Mouse (Mus musculus): Measurements from ENCODE around the gene 1700088E04Rik.

1700088E04Rik gene

GRCm38 (mm10) chr15:79143316-79143715 lies 2.3 kb upstream of the 1700088E04Rik start:
- Histone ChIP-seq H3K27me3 (ENCODE audit: control insufficient read depth, insufficient read depth, low read length, poor library complexity, severe bottlenecking) (no peaks in the 10 kb centered on the region), H3K36me3 (ENCODE audit: control insufficient read depth, insufficient read depth, low read length, poor library complexity, severe bottlenecking) (no peaks in the 10 kb centered on the region; the same call in none of the 2 replicates)
- DNase-seq (ENCODE audit: low read depth, low spot score), result no peak

- no peaks in the 10 kb centered on the region for H3K27me3 ChIP-seq (ENCODE audit: control insufficient read depth, insufficient read depth, low read length, poor library complexity, severe bottlenecking)
- DNase-seq (ENCODE audit: low read depth, low spot score), result no peak
- H3K36me3 ChIP-seq (ENCODE audit: control insufficient read depth, insufficient read depth, low read length, poor library complexity, severe bottlenecking), result no peaks in the 10 kb centered on the region; the same call in 1 of the 2 replicates
Measured at GRCm38 (mm10) chr15:79141566-79141917, 489 bp upstream of the 1700088E04Rik start.

GRCm38 (mm10) chr15:79139640-79140039 lies 1.4 kb downstream of the 1700088E04Rik start:
- Histone ChIP-seq H3K27me3 (ENCODE audit: control insufficient read depth, insufficient read depth, low read length, poor library complexity, severe bottlenecking) (no peaks in the 10 kb centered on the region), H3K36me3 (ENCODE audit: control insufficient read depth, insufficient read depth, low read length, poor library complexity, severe bottlenecking) (no peaks in the 10 kb centered on the region)
- peak; percentile 42 for DNase-seq (ENCODE audit: low read depth, low spot score)

GRCm38 (mm10) chr15:79135783-79136575 lies 5.1 kb downstream of the 1700088E04Rik start:
- no peak for DNase-seq (ENCODE audit: low read depth, low spot score)
- Histone ChIP-seq H3K27me3 (ENCODE audit: control insufficient read depth, insufficient read depth, low read length, poor library complexity, severe bottlenecking) (no peaks in the 10 kb centered on the region), H3K36me3 (ENCODE audit: control insufficient read depth, insufficient read depth, low read length, poor library complexity, severe bottlenecking) (peaks cover 9% of the 10 kb centered on the region; the same call in 1 of the 2 replicates)

- DNase-seq (ENCODE audit: low read depth, low spot score), result no peak
- peaks cover 9% of the 10 kb centered on the region; the same call in 1 of the 2 replicates for H3K36me3 ChIP-seq (ENCODE audit: control insufficient read depth, insufficient read depth, low read length, poor library complexity, severe bottlenecking)
- H3K27me3 ChIP-seq (ENCODE audit: control insufficient read depth, insufficient read depth, low read length, poor library complexity, severe bottlenecking), result no peaks in the 10 kb centered on the region
Measured at GRCm38 (mm10) chr15:79135332-79135731, 5.7 kb downstream of the 1700088E04Rik start.

- H3K36me3 ChIP-seq (ENCODE audit: control insufficient read depth, insufficient read depth, low read length, poor library complexity, severe bottlenecking), result peaks cover 11% of the 10 kb centered on the region; the same call in 1 of the 2 replicates
- DNase-seq (ENCODE audit: low read depth, low spot score), result no peak
- H3K27me3 ChIP-seq (ENCODE audit: control insufficient read depth, insufficient read depth, low read length, poor library complexity, severe bottlenecking), result no peaks in the 10 kb centered on the region
Measured at GRCm38 (mm10) chr15:79134496-79135270, 6.4 kb downstream of the 1700088E04Rik start.

GRCm38 (mm10) chr15:79133191-79133661 lies 7.8 kb downstream of the 1700088E04Rik start:
- Histone ChIP-seq H3K27me3 (ENCODE audit: control insufficient read depth, insufficient read depth, low read length, poor library complexity, severe bottlenecking) (no peaks in the 10 kb centered on the region), H3K36me3 (ENCODE audit: control insufficient read depth, insufficient read depth, low read length, poor library complexity, severe bottlenecking) (peaks cover 14% of the 10 kb centered on the region; the same call in 1 of the 2 replicates)
- no peak for DNase-seq (ENCODE audit: low read depth, low spot score)

- H3K27me3 ChIP-seq (ENCODE audit: control insufficient read depth, insufficient read depth, low read length, poor library complexity, severe bottlenecking), result no peaks in the 10 kb centered on the region
- H3K36me3 ChIP-seq (ENCODE audit: control insufficient read depth, insufficient read depth, low read length, poor library complexity, severe bottlenecking), result peaks cover 17% of the 10 kb centered on the region
- no peak for DNase-seq (ENCODE audit: low read depth, low spot score)
Measured at GRCm38 (mm10) chr15:79131442-79131841, 9.6 kb downstream of the 1700088E04Rik start.

GRCm38 (mm10) chr15:79130782-79131181 lies 10.3 kb downstream of the 1700088E04Rik start:
- DNase-seq (ENCODE audit: low read depth, low spot score), result no peak
- H3K36me3 ChIP-seq (ENCODE audit: control insufficient read depth, insufficient read depth, low read length, poor library complexity, severe bottlenecking), result peaks cover 17% of the 10 kb centered on the region

GRCm38 (mm10) chr15:79129311-79129710 lies 11.7 kb downstream of the 1700088E04Rik start:
- no peaks in the 10 kb centered on the region for H3K27me3 ChIP-seq (ENCODE audit: control insufficient read depth, insufficient read depth, low read length, poor library complexity, severe bottlenecking)
- no peak for DNase-seq (ENCODE audit: low read depth, low spot score)
- H3K36me3 ChIP-seq (ENCODE audit: control insufficient read depth, insufficient read depth, low read length, poor library complexity, severe bottlenecking), result peaks cover 19% of the 10 kb centered on the region

More at GRCm38 (mm10) chr15:79130782-79131181, 10.3 kb downstream of the 1700088E04Rik start:
- no peaks in the 10 kb centered on the region for H3K27me3 ChIP-seq (ENCODE audit: control insufficient read depth, insufficient read depth, low read length, poor library complexity, severe bottlenecking)

- peak; percentile 29 for DNase-seq (ENCODE audit: low read depth, low spot score)
- peaks cover 19% of the 10 kb centered on the region for H3K36me3 ChIP-seq (ENCODE audit: control insufficient read depth, insufficient read depth, low read length, poor library complexity, severe bottlenecking)
- H3K27me3 ChIP-seq (ENCODE audit: control insufficient read depth, insufficient read depth, low read length, poor library complexity, severe bottlenecking), result no peaks in the 10 kb centered on the region
Measured at GRCm38 (mm10) chr15:79128208-79128607, 12.8 kb downstream of the 1700088E04Rik start.

GRCm38 (mm10) chr15:79127101-79127500 lies 14.0 kb downstream of the 1700088E04Rik start:
- peaks cover 18% of the 10 kb centered on the region for H3K36me3 ChIP-seq (ENCODE audit: control insufficient read depth, insufficient read depth, low read length, poor library complexity, severe bottlenecking)
- no peaks in the 10 kb centered on the region for H3K27me3 ChIP-seq (ENCODE audit: control insufficient read depth, insufficient read depth, low read length, poor library complexity, severe bottlenecking)
- no peak for DNase-seq (ENCODE audit: low read depth, low spot score)

GRCm38 (mm10) chr15:79126217-79126932 lies 14.7 kb downstream of the 1700088E04Rik start:
- no peaks in the 10 kb centered on the region for H3K27me3 ChIP-seq (ENCODE audit: control insufficient read depth, insufficient read depth, low read length, poor library complexity, severe bottlenecking)
- peaks cover 15% of the 10 kb centered on the region for H3K36me3 ChIP-seq (ENCODE audit: control insufficient read depth, insufficient read depth, low read length, poor library complexity, severe bottlenecking)
- DNase-seq (ENCODE audit: low read depth, low spot score), result peak; percentile 70

GRCm38 (mm10) chr15:79124331-79124875 lies 16.6 kb downstream of the 1700088E04Rik start:
- no peak for DNase-seq (ENCODE audit: low read depth, low spot score)
- Histone ChIP-seq H3K27me3 (ENCODE audit: control insufficient read depth, insufficient read depth, low read length, poor library complexity, severe bottlenecking) (no peaks in the 10 kb centered on the region), H3K36me3 (ENCODE audit: control insufficient read depth, insufficient read depth, low read length, poor library complexity, severe bottlenecking) (peaks cover 14% of the 10 kb centered on the region)

All from splenic B cell, adult 2 months (primary cell).